Mouse (Mus musculus): ENCODE measurements around the gene Tbx10.
"Not testable (repeated sequence)": the region's sequence is repeated elsewhere in the genome, so short reads cannot be mapped to it uniquely, and the experiment has no call there.

Tbx10 gene

DNA sequence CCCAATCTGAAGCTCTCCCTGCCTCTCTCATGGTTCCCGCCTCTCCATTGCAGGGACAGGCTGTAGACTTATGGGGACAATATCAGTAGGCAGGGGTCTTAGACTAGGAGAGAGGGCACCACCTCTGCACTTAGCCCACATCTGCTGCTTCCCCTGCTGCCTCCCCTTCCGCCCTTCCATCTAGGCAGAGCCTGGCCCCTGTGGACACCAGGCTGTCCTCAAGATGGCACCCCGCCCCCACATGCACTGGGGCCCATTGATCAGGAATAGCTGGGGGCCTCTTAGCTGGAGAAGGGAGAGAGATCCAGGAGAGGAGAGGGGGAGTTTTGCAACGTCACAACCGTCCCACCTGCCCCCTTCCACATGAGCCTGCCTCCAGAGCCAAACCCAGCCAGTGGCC, at the start of gene Tbx10:
TSS of gene Tbx10 (plus strand) at position 337 of the 400 bp plus-strand sequence.
- DNase-seq (ENCODE audit: low spot score), result no peak

DNA sequence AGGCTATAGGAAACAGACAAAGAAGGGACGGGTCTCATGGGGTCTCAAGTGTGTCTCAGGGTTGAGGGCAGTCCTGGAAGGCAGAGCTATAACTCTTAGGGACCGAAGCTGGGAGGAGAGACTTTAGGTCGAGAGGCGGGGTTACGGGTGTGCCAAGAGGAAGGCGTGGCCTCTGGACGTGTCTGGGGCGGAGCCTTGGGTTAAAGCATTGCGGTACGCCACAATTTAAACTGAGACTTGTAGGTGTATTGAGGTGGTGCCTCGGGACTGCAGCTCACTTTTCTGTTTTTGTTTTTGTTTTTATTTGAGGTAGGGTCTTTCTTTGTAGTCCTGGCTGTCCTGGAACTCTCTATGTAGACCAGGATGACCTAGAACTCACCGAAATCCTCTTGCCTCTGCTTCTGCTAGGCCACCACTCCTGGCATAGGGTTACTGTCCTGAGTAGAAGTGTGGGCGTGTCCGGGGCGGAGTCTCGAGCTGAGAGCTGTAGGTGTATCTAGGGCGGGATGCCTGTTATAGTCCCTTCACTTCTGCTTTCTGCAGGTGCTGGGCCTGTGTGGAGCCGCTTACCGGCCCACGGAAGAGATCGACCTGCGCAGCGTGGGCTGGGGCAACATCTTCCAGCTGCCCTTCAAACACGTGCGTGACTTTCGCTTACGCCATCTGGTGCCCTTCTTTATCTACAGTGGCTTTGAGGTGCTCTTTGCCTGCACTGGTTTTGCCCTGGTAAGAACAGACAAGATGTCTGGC, 49.4 kb upstream of the Tbx10 start:
- peak; percentile 60 for DNase-seq (ENCODE audit: low spot score)

DNA sequence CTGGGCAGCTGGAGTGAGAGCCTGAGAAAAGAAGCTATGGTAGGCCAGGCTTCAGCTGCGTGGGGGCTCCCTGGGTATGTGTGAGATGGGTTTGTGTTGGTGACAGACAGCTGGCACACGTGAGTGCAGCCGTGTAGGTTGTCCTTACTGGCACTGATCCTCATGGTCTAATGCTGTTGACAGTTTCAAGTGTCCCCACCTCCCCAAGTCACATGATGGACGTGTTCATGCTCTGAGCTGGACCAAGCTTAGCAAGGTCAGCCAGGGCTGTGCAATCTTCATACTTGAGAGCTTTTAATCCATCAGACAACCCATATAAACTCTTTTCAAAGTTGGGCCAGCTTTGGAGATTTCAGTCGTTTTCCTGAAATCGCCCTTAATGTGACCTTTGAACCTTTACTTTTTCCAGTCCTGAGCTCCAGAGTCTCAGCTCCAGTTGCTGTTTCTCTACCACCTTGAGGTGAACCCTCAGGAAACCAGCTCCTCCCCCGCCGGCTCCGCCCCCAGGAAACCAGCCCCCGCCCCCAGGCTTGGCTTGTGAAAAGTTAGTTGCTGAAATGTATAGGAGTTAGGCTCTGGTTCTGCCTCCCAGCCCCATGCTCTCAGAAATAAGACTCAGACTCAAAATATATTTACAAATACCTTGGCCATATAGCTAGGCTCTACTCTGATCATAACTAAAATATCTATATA, 46.5 kb upstream of the Tbx10 start:
- no peak for DNase-seq (ENCODE audit: low spot score)

DNA sequence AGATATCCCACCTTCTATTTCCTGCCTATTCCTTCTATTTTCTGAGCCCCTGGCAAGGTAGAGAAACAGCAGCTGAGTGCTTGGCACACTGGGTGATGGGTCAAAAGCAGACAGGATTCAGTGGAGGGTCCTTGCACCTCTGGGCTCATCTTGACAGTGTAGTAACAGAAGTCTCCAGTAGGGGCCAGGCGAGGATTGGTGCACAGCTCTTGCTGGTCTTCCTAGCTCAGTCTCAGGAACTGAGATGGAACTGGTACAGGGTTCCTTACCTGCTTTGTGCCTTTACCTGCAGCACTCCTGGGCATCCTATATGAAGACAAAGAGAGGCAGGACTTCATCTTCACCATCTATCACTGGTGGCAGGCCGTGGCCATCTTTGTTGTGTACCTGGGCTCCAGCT, 45.8 kb upstream of the Tbx10 start:
- peak; percentile 73 for DNase-seq (ENCODE audit: low spot score)

DNA sequence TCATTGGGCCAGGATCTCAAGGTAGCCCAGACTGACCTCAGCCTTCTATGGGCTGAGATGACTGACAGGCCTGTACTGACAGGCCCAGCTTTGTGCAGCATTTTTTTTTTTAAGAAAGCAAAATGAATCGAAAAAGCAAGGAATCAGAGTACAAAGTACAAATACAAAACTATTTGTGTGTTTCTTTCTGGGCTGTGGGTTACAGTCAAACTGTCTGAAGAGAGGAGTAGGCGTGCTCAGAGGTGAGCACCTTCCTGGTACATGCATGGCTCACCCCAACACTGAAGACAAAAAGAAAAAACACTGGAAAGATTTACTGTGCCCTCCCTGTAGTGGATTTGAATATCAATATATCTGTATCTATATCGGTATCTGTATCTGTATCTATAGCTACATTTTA, 44.7 kb upstream of the Tbx10 start:
- DNase-seq (ENCODE audit: low spot score), result no peak

DNA sequence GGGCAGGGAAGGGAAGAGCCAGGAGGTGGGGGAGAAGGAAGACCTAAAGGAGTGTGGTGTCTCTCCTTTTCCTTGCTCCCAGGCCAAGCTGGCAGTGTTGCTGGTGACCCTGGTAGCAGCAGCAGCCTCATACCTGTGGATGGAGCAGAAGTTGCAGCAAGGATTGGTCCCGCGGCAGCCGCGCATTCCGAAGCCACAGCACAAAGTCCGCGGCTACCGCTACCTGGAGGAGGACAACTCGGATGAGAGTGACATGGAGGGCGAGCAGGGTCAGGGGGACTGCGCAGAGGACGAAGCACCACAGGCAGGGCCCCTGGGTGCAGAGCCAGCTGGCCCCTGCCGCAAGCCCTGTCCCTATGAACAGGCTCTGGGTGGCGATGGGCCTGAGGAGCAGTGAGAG, 44.0 kb upstream of the Tbx10 start:
- no peak for DNase-seq (ENCODE audit: low spot score)

DNA sequence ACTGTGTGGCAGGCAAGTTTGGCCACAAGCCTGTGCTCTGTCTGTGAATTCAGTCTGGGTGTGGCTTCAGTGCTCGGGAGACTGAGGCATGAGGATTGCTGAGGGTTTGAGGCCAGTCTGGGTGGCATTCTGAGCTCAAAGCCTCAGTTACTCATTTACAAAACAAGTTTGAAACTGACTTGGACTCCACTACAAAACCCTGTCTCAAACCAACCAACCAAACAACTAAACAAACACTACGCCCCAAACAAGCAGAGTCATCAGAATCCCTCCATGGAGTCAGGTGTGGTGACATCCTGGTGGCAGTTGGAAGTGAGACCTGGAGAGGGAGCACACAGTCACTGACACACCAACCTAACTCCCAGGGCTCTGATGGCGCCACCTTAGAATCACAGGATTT, 42.2 kb upstream of the Tbx10 start:
- no peak for DNase-seq (ENCODE audit: low spot score)

DNA sequence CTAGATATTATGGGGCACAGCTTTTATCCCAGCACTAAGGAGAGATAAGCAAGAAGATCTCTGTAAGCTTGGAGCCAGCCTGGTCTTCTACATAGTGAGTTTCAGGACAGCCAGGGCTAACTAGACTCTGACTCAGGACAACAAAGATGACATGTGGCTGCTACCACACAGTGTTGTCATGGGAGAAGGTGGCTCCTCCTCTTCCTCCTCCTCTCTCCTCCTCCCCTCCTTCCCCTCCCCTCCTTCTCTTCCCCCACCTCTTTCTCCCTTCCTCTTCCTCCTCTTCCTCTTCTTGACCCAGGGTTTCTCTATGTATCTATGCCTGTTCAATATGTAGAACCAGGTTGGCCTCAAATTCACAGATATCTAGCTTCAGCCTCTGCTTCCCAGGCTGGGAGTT, 41.1 kb upstream of the Tbx10 start:
- DNase-seq (ENCODE audit: low spot score), result no peak

DNA sequence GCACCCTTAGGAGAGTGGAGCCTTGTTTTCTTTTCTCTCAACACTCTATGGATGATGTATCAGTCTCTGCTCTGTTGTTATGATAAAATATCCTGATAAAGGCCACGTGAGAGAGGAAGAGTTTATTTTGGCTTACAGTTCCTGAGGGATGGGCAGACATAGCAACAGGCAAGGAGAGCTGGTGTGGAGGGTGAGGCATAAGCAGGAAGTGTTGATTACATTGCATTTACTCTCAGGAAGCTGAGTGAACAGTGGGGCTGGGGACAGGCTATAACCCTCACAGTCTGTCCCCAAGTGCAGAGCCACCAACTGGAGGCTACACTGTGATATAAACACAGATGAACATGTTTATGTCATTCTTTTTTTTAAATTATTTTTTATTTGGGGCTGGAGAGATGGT, 40.5 kb upstream of the Tbx10 start:
- DNase-seq (ENCODE audit: low spot score), result no peak

DNA sequence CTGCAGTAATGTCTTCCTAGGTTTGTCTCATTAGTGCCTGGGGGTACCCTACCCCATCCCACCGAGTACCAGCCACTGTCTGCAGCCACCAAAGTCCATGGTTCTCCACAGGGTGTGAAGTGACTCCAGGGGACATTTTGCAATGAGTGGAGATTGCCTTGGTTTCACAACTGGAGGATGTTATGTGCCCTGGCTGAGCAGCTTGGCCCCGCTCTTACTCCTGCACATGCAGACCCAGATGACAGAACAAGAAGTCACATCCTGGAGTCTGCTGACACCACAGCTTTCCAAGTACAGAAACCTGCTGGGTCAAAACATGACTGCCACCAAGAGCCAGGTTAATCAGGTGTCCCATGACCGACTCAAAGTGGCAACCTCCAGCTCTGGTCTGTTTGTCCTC, 37.5 kb upstream of the Tbx10 start:
- no peak for DNase-seq (ENCODE audit: low spot score)

DNA sequence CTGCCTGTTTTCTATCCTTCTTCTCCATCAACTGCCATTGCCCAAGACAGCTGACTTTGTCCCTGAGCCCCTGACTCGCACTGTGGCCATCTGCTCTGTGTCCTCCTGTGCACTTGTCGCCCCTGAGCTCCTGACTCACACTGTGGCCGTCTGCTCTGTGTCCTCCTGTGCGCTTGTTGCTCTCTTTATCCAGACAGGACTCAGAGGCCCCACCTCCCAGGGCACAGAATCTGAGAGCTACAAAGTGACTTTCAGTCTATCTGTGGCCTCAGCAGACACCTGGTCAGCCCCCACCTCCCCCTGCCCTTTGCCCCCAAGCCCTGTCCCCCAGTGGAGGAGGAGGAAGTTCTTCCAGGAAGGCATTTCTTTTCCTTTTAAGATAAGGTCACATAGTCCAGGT, 36.7 kb upstream of the Tbx10 start:
- DNase-seq (ENCODE audit: low spot score), result no peak

DNA sequence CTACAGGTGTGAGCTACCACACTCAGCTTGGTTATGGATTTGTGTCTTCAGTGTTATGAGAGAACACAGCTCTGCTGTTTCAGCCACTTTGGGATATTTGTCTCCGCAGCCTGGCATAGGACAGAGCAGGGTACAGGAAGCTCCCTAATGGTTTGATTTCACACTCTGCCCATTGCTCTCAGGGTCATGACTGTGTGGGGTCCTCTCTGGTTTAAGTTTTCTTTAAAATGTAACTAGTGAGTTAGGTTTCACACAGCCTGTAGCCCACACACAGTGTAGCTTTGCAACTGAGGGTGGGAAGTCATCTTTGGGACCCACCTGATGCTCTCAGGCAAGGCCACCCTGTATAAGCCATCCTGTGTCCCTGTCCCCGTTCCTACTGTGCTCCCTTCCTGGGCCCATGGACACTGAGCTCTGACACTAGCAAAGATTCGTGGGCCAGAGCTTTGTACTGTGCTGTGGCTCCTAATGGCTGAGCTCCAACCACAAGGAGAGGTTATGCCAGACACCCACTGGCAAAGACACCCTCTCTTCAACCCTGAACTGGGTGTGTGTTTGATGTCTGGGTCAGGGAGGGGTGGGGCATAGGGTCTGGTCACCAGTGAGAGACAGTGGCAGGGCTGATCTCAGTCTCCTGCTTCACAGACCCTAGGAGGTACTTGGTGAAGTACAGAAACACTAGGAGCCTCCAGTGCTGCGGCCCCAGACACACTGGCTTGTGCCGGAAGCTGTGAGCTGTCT, 35.1 kb upstream of the Tbx10 start:
- not testable (repeated sequence) for DNase-seq (ENCODE audit: low spot score)

DNA sequence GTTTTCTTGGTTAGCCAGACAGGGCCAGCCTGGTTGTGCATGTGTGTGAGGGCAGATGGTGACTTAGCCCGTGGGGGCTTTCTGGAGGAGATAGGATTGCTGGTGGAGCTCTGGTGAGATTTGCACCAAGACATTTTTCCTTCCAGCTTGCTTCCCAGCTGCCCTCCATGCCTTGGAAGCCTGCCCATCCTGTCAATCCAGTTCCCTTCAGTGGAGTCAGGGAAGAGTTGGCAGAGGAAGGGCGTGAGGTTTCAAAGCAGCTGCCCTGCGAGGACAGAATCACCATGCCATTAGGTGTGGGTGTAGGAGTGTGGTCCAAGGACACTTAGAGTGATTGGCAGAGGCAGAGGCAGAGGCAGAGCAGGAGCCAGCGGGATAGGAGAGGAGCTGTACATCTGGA, 34.1 kb upstream of the Tbx10 start, which contains the start of gene Aldh3b3:
TSS of gene Aldh3b3 (plus strand) at position 176 of the 400 bp plus-strand sequence.
- DNase-seq (ENCODE audit: low spot score), result no peak

DNA sequence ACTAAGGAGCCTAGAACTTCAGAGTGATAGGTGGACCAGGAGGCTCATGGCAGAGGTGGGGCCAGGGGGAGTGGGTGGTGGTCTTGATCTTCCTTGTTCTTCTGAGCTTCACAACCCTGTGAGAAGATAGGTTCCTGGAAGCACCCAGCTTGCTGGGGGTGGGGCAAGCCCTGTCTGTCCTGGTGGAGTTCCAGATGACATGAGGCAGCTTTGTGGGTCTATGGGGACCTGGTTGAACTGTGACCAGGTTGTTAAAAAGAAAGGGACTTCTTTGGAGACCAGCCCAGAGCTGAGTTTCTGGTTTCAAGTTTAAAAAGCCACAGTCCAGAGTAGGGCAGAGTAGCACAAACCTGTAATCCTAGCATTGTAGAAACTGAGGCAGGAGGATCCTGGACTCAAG, 33.5 kb upstream of the Tbx10 start:
- DNase-seq (ENCODE audit: low spot score), result no peak

DNA sequence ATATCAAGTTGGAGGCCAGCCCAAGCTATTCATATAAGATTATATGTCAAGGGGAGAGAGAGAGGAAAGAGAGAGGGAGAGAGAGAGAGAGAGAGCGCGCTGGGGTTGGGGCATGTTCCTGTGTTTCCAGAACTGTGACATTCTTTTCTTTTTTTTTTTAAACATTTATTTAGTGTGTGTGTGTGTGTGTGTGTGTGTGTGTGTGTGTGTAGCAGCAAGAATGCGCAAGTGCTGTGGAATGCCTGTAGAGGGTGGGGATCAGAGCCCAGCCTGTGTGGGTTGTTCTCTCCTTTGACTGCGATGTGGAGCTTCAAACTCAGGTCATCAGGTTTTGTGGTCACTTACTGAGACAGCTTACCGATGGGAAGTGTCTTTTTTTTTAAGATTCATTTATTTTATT, 32.3 kb upstream of the Tbx10 start:
- DNase-seq (ENCODE audit: low spot score), result peak; percentile 62

DNA sequence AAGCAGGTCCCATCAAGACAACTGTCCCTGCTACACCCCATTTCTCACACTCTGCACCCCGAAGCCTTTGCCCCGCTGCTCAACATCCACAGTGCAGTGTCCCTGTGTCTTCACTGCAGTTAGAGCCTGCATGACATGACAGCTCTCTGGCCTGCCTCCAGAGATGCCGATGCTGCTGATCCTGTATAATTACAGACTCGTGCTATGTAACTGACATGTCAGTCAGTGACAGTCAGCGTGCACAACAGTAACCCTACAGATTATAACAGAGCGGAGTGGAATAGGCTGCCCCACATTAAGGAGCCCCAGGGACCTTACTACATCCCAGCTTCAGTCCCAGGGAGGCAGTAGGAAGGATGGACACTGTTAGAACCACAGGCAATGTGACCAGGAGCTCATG, 30.7 kb upstream of the Tbx10 start:
- not testable (repeated sequence) for DNase-seq (ENCODE audit: low spot score)

DNA sequence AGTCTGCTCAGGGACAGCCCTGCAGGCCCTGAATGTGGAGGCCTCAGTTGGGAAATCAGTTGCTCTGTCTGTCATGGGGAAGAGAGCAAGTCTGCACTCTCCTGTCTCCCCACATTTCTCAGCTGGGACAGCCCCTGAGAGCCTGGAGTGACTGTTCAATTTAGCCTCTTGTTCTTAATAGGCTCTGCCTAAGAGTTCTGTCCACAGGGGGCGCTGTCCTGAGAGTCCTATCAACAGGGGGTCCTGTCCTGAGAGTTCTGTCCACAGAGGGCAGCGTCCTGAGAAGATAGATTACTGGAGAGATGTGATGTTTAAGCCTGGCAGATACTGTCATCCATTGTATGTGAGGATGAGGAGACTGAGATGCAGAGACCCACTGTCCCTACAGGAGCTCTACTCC, 30.1 kb upstream of the Tbx10 start:
- DNase-seq (ENCODE audit: low spot score), result peak; percentile 48

DNA sequence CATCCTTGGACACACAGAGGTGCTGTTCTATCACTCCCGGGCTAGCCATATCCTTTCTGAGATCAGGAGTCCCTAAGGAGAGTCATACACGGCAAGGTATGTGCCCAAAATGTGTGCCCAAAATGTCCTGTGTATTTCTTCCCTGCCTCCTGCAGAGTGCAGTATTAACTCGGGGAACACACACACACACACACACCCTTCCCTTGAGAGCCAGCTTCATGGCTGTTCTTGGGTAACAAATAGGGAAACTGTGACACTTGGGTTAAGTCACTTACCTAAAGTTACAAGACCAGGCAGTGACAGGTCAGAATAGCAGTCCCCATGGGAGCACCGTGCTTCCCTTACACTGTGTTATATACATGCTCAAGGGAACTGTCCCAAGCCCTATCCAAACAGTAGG, 28.5 kb upstream of the Tbx10 start:
- no peak for DNase-seq (ENCODE audit: low spot score)

DNA sequence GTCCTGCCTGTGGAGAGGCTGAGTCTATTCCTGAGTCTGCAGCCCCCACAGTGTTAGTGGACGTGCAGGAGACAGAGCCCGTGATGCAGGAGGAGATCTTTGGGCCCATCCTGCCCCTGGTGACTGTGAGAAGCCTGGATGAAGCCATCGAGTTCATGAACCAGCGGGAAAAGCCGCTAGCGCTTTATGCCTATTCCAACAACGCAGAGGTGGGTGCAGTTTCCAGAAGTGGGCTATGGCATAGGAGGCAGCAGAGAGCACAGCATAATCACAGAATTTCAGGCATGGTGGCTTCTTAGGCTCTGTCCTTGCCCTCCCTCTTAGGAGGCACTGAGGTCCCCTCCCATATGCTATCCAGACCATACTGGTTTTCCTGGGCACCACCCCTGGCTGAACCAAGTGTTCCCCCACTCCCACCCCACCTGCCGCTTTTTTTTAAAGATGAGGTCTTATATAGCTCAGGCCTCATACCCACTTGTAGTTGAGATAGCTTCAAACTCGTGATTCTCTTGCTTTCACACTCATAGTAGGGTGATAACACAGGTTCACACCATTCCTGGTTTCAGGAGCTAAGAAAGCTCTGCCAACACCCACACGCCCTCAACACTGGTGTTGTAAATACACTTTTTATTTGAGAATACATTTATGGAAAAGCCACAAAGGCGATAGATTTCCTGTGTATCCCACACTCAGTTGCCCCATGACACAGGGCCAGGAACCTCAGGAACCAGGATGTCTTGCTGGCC, 26.0 kb upstream of the Tbx10 start:
- DNase-seq (ENCODE audit: low spot score), result no peak

DNA sequence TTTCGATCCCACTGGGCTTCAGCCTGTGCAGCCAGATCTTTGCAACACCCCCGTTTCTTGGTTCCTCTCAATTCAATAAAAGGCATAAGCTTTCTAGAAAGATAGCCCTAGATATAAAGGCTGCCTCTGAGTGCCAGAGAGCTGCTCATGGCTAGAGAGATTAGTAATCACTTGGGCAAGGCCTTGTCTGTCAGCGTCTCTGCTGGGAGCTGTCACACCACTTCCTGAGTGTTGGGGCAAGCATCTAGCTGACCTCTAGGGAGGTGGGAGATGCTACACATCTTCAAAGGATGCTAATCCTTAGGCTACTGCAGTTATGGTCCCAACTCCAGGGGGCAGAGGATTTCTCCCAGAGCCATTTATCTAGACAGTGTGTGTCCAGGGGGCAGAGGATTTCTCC, 25.3 kb upstream of the Tbx10 start:
- no peak for DNase-seq (ENCODE audit: low spot score)

DNA sequence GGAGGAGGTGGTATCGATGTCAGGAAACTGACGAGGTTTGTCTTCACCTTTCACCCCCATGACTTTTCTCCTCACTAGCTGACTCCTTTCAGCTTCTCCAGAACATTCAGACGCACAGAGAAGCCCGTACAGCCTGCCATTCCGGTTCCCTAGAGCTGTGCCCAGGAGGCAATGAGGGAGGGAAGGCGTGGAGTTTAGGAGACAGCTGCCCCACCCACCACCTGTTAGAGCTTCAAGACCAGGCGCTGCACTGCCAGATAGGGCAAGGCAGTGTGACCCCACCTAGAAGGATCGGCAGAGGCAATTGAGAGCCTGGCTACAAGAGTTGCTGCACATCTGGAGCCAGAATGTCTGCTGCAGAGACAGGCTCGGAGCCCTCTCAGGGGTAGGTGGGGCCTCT, 20.3 kb upstream of the Tbx10 start, which contains the start of gene Aldh3b2:
TSS of gene Aldh3b2 (plus strand) at position 100 of the 400 bp plus-strand sequence.
- DNase-seq (ENCODE audit: low spot score), result peak; percentile 87

DNA sequence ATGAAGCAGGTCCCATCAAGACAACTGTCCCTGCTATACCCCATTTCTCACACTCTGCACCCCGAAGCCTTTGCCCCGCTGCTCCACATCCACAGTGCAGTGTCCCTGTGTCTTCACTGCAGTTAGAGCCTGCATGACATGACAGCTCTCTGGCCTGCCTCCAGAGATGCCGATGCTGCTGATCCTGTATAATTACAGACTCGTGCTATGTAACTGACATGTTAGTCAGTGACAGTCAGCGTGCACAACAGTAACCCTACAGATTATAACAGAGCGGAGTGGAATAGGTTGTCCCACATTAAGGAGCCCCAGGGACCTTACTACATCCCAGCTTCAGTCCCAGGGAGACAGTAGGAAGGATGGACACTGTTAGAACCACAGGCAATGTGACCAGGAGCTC, 17.9 kb upstream of the Tbx10 start:
- DNase-seq (ENCODE audit: low spot score), result not testable (repeated sequence)

All from urinary bladder, postnatal 14 days (tissue).